Mouse (Mus musculus) neutrophil, adult 5-6 weeks (primary cell): ENCODE measurements around the gene Atp8a2. TPM values are rescaled to one million over a fixed set of nuclear protein-coding genes. Genes with fewer than 3 reads are reported as not detected.
A peak's percentile ranks its signal among the peaks of the same experiment; 100 is the strongest.

ENCODE experiments used
- ATAC-seq: fragments of 151-379, 151-347 bp; 2 replicates; pipeline ENCODE4 v1.8.0; 2017; ENCODE audit warnings: mild to moderate bottlenecking, moderate TSS enrichment; ENCODE audit not compliant: insufficient number of reproducible peaks, poor library complexity, low FRiP score, severe bottlenecking; ENCODE audit errors: extremely low read depth
- total RNA-seq: library from RNA; stranded (forward); fragments of 200-1000 nt; gene quantifications from 2 replicates; pipeline ENCODE4 v1.2.3, GENCODE M21; 2017

Atp8a2 gene
- total RNA-seq, 1 experiment from 2014 or later, result 0.23 TPM

DNA sequence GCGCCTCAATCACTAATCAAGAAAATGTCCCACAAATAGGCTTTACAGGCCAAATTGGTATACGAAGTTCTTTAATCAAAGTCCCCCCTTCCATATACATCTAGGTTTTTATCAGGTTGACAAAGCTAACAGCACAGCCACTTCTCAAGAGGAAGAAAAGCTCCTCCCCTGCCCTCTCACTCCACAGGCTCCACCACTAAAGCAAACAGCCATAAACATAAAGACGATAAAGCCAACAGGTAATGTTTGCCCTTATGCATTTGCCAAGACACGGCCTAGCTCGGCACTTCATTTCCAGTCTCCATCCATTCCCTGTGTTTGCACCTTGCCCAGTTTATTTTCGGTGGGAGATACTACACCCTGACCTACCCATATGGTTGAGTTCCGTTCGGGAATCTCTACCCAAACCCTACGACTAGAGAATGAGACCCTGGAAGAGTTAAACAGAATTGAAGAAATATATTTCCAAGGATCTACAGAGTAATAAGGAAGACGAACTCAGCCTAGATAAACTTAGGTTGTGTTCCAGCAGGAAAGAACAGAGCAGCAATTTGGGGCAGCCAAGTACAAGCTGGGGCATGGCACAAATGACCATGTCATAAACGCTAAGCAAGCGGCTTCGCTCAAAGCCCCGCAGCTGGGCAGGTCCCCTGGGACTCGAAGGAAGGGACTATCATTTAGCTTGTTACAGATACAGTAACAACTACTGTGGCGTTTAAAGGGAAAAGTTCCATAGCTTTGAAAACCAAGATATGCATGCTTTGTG lies 26.0 kb downstream of the Atp8a2 start:
- no peak for ATAC-seq

DNA sequence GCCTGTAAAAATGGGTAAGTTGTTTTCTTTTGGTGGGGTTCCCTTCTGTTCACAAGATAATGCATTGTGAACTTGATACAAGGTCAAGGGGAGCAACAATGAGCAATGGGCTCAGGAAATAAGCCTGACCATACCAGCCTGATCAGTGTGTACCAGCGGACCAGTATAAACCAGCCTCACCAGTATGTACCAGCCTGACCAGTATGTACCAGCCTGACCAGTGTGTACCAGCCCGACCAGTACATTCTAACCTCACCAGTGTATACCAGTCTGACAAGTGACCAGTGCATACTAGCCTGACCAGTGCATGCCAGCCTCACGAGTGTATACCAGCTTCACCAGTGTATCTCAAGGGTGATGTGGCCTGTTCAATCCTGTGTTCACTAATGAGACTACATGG lies 33.6 kb downstream of the Atp8a2 start:
- ATAC-seq, result no peak

GRCm38 (mm10) chr14:60152373-60152772 lies 44.6 kb downstream of the Atp8a2 start:
- ATAC-seq, result no peak

DNA sequence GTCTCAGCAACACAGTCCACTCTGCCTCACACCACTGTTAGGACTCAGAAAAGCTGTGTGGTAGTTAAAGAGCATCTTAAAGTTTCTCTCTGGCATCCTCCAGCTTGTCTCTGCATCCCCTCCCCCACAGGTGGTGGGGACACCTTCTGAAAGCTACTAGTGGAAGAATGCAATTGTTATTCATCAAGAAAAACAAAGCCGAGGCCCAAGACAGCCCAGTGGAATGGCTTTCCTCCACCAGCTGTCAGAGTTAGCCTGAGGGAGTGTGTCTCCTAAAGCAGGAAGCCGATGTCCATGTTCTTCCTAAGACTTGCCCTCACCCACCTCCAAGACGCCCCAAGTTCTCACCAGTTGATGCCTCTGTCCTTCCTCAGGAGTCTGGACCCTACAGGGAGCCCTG lies 48.1 kb downstream of the Atp8a2 start:
- ATAC-seq, result no peak

GRCm38 (mm10) chr14:60143234-60143633 lies 53.7 kb downstream of the Atp8a2 start:
- ATAC-seq, result no peak

- ATAC-seq, result no peak
Measured at GRCm38 (mm10) chr14:60138339-60138738, 58.6 kb downstream of the Atp8a2 start.

- ATAC-seq, result no peak
Measured at GRCm38 (mm10) chr14:60137812-60138211, 59.2 kb downstream of the Atp8a2 start.

GRCm38 (mm10) chr14:60135801-60136200 lies 61.2 kb downstream of the Atp8a2 start:
- ATAC-seq, result no peak

DNA sequence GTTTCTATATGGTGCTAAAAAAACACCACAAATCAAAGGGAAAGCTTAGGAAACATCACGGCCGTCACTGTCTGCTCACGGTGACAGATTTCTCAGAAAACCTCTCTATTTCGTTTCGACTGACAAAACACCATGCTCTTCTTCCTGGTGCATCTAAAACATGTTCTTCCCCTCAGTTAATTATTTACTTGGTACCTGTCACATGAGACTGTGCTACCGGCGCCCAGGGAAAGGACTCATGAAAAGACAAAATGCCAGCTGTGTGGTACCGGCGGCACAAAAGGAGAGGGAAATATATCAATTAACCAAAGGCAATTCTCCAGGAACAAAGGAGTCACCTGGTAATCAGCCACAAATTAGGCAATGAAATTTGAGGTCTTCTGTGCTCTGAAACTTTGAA lies 62.3 kb downstream of the Atp8a2 start:
- ATAC-seq, result no peak

- ATAC-seq, result no peak
Measured at GRCm38 (mm10) chr14:60131196-60131876, 65.6 kb downstream of the Atp8a2 start.

- peak; percentile 65; the same call in 1 of the 2 replicates for ATAC-seq
Measured at GRCm38 (mm10) chr14:60129564-60129963, 67.4 kb downstream of the Atp8a2 start.

DNA sequence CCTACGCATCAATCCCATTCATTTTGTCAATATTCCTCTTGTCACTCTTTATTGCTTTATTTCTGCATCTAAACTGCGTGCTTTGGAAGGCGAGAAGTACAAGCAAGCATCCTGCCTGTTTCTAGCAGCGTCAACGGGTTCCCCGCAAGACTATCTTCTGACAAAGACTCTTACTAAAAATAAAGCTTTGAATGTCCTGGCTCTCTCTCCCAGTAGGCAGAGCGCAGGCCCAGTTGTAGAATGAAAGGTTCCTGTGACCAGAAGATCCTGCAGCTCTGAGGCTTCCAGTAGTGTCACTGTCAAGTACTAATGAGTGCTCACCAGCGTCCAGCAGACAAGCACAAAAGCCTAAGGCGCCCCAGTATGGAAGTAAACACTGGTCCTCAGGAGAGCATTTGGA lies 71.8 kb downstream of the Atp8a2 start:
- no peak for ATAC-seq

DNA sequence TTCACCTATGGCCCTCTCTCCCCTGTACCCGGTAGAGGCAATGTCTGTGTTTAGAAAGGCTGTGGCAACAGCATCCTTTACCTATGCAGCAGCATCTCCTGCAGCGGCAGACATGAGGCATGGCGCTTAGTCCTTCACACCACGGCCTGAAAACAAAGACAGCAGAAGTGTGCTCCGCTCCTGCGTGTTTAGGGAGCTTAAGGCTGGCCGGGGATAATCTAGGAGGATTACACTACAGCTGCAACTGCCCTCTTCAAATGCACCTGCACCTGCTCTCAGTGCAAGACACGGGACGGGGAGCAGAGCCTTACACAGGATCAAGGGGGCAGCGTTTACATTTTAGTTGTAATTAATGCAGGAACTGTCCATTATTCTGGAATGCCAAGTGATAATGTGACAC lies 75.4 kb downstream of the Atp8a2 start:
- ATAC-seq, result no peak

GRCm38 (mm10) chr14:60117792-60118585 lies 79.0 kb downstream of the Atp8a2 start:
- ATAC-seq, result peak; percentile 19; the same call in 1 of the 2 replicates

DNA sequence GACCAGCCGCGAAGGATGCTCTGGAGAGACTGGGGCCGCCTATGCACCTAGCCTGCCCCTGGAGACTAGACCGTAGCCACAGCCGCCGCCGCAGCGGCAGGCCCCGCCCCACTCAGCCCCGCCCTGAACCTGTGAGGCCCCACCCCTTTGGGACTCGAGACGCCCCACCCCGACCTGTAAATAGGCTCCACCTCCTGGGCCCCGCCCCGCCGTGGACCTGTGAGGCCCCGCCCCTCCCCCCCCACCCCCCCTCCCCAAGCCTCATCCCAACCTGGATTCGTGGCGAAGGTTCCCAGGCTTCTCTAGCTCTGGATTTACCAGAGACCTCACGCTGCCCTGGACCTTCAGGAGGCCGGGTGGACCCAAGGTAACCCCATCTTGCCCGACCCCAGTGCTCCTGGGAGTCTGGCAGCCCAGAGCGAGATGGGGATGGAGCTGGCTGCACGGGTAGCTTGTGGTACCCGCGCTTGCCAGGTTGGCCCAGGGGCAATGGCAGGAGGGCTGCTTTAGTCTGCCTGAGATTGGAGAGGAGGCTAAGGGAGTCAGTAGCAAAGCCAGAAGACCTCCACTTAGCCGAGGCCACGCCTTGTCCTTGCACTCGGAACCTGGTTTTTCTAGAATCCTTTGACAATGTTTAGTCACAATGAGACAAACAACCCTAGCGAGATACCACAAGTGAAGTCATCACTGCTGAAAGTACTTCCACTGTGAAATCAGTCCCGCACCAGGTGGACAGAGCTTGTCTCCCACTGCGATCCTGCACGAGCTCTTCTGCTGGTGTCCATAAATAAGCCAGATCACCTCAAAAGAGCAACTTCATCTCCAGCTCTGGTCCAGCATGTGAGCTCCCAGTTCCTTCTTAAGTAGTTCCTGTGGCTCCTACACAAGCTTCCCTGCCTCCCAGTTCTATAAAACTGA lies 109.9 kb downstream of the Atp8a2 start:
- no peak for ATAC-seq

GRCm38 (mm10) chr14:60086254-60086807 lies 110.6 kb downstream of the Atp8a2 start:
- no peak for ATAC-seq

- no peak for ATAC-seq
Measured at GRCm38 (mm10) chr14:60082771-60083170, 114.2 kb downstream of the Atp8a2 start.

DNA sequence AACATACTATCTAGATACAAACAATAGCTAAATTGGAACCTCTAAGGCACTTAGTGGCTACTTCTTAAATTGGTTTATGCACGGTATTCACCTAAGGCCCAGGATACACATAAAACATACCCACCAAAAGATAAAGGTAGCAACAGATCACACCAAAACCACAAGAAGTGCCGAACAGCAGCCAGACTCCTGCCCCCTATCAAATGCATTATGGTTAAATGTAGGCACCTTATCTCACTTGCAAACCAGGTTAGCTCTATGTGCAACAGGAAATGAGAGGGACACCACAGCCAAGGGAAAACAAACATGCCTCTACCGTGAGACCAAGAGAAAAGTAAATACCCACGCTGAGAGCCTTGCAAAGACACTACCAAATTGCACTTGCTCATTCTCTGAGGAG lies 124.5 kb downstream of the Atp8a2 start:
- ATAC-seq, result 0 out of 2 replicates have a peak, but pooled peaks have one; percentile 16
